Mouse (Mus musculus) heart, embryonic 13.5 days (tissue): ENCODE data around the gene Dhps. TPM values are rescaled to one million over a fixed set of nuclear protein-coding genes. Genes with fewer than 3 reads are reported as not detected.

ENCODE experiments used
- ATAC-seq: fragments of 200-750 bp; cut with Nextera tagmentation; 2 replicates; pipeline ENCODE4 v1.8.0; 2017; ENCODE audit warnings: moderate TSS enrichment; ENCODE audit not compliant: insufficient number of reproducible peaks, low FRiP score, low TSS enrichment; ENCODE audit errors: extremely low read depth
- H3K27ac ChIP-seq: fragments of 300-500 bp; sonication (generic); replicated peaks from 2 replicates; pipeline ENCODE4 v1.5.1; 2015; ENCODE audit warnings: moderate library complexity, mild to moderate bottlenecking, inconsistent platforms
- H3K27me3 ChIP-seq: fragments of 300-500 bp; sonication (generic); replicated peaks from 2 replicates; pipeline ENCODE4 v1.6.1; 2015; ENCODE audit warnings: mild to moderate bottlenecking, inconsistent platforms
- H3K36me3 ChIP-seq: fragments of 300-500 bp; sonication (generic); 2 replicates; pipeline ENCODE4 v1.6.1; 2015; ENCODE audit warnings: mild to moderate bottlenecking, inconsistent platforms
- H3K4me1 ChIP-seq: fragments of 300-500 bp; sonication (generic); 2 replicates; pipeline ENCODE4 v1.6.1; 2015; ENCODE audit warnings: inconsistent platforms
- H3K4me2 ChIP-seq: fragments of 300-500 bp; sonication (generic); 2 replicates; pipeline ENCODE4 v1.6.1; 2015; ENCODE audit warnings: inconsistent platforms, mild to moderate bottlenecking, moderate library complexity
- H3K4me3 ChIP-seq: fragments of 300-500 bp; sonication (generic); 2 replicates; pipeline ENCODE4 v1.5.1; 2015; ENCODE audit warnings: moderate library complexity, mild to moderate bottlenecking, inconsistent platforms
- H3K9ac ChIP-seq: fragments of 300-500 bp; sonication (generic); 2 replicates; pipeline ENCODE4 v1.6.1; 2015; ENCODE audit warnings: inconsistent platforms, mild to moderate bottlenecking, moderate library complexity
- H3K9me3 ChIP-seq: fragments of 300-500 bp; sonication (generic); 2 replicates; pipeline ENCODE4 v1.6.1; 2016; ENCODE audit warnings: inconsistent platforms
- WGBS: fragments of 180-500 bp; shearing (Covaris S2); methylation state at CpG from one replicate; pipeline ENCODE4 v1.1.7; 2015; ENCODE audit warnings: mixed read lengths; 5-methylcytosine and 5-hydroxymethylcytosine counted together
- polyA plus RNA-seq: library from polyadenylated mRNA; unstranded; fragments of >200 nt; fragmentation: Nextera tagmentation; extraction: Ambion mirVana; gene quantifications from 2 replicates; pipeline ENCODE4 v1.2.1, GENCODE M21; 2015

The Dhps gene
- polyA plus RNA-seq, 1 experiment from 2014 or later, result 51.9 TPM

DNA sequence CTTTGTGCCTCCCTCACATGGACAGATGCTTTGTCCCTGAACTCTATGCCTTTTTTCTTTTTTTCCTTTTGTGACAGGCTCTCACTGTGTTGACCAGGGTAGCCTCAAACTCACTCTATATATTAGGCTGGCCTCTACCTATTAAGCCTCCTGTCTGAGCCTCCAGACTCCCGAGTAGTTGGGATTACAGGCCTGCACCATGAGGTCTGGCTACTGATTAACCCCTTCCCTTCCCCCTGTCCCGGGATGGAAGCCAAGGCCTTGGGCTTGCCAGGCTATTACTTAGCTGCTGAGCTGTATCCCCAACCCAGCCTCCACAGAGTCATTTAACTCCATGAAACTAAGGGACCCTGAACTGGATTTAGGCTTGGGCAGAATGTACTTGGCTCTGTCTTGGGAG is 6.3 kb upstream of the Dhps start:
- no peak overlapping the region for H3K4me2 ChIP-seq
- no peak overlapping the region for H3K27ac ChIP-seq
- no peak overlapping the region for H3K9ac ChIP-seq
- peaks cover 10% of the 10 kb centered on the region for H3K4me1 ChIP-seq
- no peak overlapping the region for H3K4me3 ChIP-seq
- no peak for ATAC-seq
- WGBS, result 38% methylated on average over 2 of the region's 2 CpGs
- no peaks in the 10 kb centered on the region for H3K9me3 ChIP-seq
- no peaks in the 10 kb centered on the region for H3K27me3 ChIP-seq
- H3K36me3 ChIP-seq, result peaks cover 37% of the 10 kb centered on the region

DNA sequence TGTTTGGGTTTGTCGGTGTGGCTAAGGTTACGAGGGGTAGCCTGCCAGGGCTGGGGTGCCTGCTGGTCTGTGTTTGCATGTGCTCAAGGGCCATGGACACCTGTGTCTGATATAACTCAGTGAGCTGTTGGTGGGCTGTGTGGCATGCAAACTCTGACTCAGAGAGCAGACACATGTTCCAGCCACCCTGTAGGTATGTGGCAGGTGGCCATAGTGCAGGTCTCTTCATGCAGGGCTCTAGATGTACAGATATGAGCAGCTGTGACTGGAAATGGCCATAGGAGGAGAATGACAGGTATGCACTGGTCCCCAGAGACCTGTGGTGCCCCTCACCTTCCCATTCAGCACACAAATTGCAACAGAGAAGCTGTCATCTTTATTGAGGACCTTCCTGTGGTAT is 4.4 kb upstream of the Dhps start:
- Histone ChIP-seq H3K4me3 (no peak overlapping the region), H3K9me3 (no peaks in the 10 kb centered on the region), H3K9ac (no peak overlapping the region), H3K27me3 (no peaks in the 10 kb centered on the region), H3K4me2 (no peak overlapping the region), H3K4me1 (peaks cover 7% of the 10 kb centered on the region), H3K27ac (no peak overlapping the region), H3K36me3 (peaks cover 35% of the 10 kb centered on the region)
- 85% methylated on average over 2 of the region's 2 CpGs for WGBS
- no peak for ATAC-seq

DNA sequence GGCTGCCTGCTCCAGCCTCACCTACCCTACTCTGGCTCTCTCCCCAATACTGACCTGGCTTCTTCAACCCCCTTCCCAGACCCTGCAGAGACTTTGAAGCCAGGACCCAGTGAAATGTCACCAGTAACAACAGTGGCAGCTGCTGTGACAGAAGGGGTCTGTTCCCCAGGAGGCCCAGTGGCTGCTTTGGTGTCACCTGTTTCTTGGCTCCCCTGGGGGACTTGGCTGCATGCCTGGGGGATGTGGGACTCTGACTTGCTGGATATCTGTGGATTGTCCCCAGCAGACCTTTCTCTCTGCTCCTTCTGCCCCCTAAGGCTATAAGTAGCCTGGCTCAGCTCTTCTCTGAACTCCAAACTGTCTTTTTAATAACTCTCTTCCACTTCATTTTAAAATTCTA is 3.6 kb upstream of the Dhps start, which contains the start of gene Gm5741:
Gm5741 (minus strand) TSS at position 1 of the 400 bp plus-strand sequence.
- H3K27me3 ChIP-seq, result no peaks in the 10 kb centered on the region
- H3K9ac ChIP-seq, result no peak within 1 kb of the TSS
- no peak for ATAC-seq
- H3K27ac ChIP-seq, result no peak within 1 kb of the TSS
- H3K36me3 ChIP-seq, result peaks cover 28% of the 10 kb centered on the region
- H3K4me2 ChIP-seq, result no peak within 1 kb of the TSS
- no peak within 1 kb of the TSS for H3K4me3 ChIP-seq
- peaks cover 15% of the 10 kb centered on the region for H3K4me1 ChIP-seq
- no peaks in the 10 kb centered on the region for H3K9me3 ChIP-seq

- Histone ChIP-seq H3K4me3 (peak overlapping the region; percentile 96), H3K36me3 (peaks cover 40% of the 10 kb centered on the region), H3K9me3 (no peaks in the 10 kb centered on the region), H3K4me2 (peak overlapping the region; percentile 86), H3K9ac (peak overlapping the region; percentile 95), H3K27me3 (no peaks in the 10 kb centered on the region), H3K27ac (peak overlapping the region; percentile 98), H3K4me1 (peaks cover 17% of the 10 kb centered on the region)
- ATAC-seq, result no peak
- 80% methylated on average over 5 of the region's 5 CpGs for WGBS
These were observed 516 bp upstream of the Dhps start for GRCm38 (mm10) chr8:85071041-85071440.

DNA sequence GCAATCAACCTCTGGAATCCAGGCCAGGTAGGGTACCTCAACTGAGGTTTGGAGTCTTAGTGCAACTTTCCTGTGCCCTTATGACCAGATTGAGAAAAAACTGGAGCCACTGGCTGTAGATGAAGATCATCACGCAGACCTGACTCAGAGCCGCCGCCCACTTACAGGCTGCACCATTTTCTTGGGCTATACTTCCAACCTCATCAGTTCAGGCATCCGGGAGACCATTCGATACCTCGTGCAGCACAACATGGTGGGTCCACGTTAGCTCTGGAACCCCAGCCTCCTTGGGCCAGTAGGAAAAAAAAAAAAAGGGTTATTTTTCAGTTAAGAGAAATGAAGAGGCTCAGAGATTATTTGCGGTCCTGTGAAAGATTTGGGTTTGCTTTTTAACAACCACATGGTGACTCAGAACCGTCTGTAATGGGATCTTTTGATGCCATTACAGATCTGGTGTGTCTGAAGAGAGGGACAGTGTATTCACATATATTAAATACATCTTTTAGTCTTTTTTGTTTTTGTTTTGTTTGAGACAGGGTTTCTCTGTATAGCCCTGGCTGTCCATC is 890 bp downstream of the Dhps start:
- Histone ChIP-seq H3K4me2 (peak overlapping the region; percentile 86), H3K9me3 (no peaks in the 10 kb centered on the region), H3K27ac (peak overlapping the region; percentile 98), H3K27me3 (no peaks in the 10 kb centered on the region), H3K9ac (peak overlapping the region; percentile 95), H3K4me3 (peak overlapping the region; percentile 96), H3K4me1 (peaks cover 17% of the 10 kb centered on the region), H3K36me3 (peaks cover 42% of the 10 kb centered on the region)
- ATAC-seq, result no peak
- WGBS, result 33% methylated on average over 9 of the region's 9 CpGs

DNA sequence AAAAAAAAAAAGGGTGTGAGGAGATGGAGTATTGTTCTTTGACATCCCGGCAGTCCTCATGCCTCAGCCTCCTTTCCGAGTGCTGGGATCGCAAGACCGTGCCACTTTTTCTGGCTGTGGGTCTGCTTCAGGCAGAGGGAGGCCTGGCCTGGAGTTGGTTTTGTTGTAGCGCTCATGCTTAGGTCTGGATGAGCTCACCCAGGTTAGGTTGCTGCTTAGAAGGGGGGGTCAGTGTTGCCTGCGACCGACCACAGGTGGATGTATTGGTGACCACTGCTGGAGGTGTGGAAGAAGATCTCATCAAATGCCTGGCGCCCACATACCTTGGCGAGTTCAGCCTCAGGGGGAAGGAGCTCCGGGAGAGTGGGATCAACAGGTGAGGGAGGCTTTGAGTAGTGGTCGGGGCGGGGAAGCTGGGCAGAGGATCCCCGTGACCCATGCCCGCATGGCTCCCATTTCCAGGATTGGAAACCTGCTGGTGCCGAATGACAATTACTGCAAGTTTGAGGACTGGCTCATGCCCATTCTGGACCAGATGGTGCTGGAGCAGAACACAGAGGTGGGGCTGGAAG is 1.6 kb downstream of the Dhps start:
- Histone ChIP-seq H3K4me3 (peak overlapping the region; percentile 96; the same call in 1 of the 2 replicates), H3K4me1 (peaks cover 17% of the 10 kb centered on the region), H3K9ac (no peak overlapping the region; the same call in 1 of the 2 replicates), H3K9me3 (no peaks in the 10 kb centered on the region), H3K4me2 (peak overlapping the region; percentile 86), H3K27ac (no peak overlapping the region), H3K36me3 (peaks cover 48% of the 10 kb centered on the region), H3K27me3 (no peaks in the 10 kb centered on the region)
- no peak for ATAC-seq
- 87% methylated on average over 15 of the region's 15 CpGs for WGBS

- Histone ChIP-seq H3K9me3 (no peaks in the 10 kb centered on the region), H3K27me3 (no peaks in the 10 kb centered on the region), H3K4me3 (no peak overlapping the region), H3K27ac (no peak overlapping the region), H3K36me3 (peaks cover 57% of the 10 kb centered on the region), H3K4me2 (no peak overlapping the region), H3K9ac (no peak overlapping the region), H3K4me1 (peaks cover 24% of the 10 kb centered on the region)
- ATAC-seq, result no peak
- 73% methylated on average over 10 of the region's 10 CpGs for WGBS
These were observed 2.6 kb downstream of the Dhps start for GRCm38 (mm10) chr8:85074167-85074566.

GRCm38 (mm10) chr8:85074617-85075016 is 3.1 kb downstream of the Dhps start:
- Histone ChIP-seq H3K27me3 (no peaks in the 10 kb centered on the region), H3K4me3 (no peak overlapping the region), H3K36me3 (peaks cover 59% of the 10 kb centered on the region), H3K27ac (no peak overlapping the region), H3K4me1 (peaks cover 28% of the 10 kb centered on the region), H3K4me2 (no peak overlapping the region), H3K9ac (no peak overlapping the region), H3K9me3 (no peaks in the 10 kb centered on the region)
- WGBS, result 94% methylated on average over 10 of the region's 10 CpGs
- no peak for ATAC-seq

GRCm38 (mm10) chr8:85076001-85076400 is 4.4 kb downstream of the Dhps start:
- 65% methylated on average over 9 of the region's 9 CpGs for WGBS
- Histone ChIP-seq H3K9ac (no peak overlapping the region), H3K9me3 (no peaks in the 10 kb centered on the region), H3K4me1 (peaks cover 29% of the 10 kb centered on the region), H3K27ac (no peak overlapping the region), H3K4me3 (no peak overlapping the region), H3K27me3 (no peaks in the 10 kb centered on the region), H3K4me2 (no peak overlapping the region), H3K36me3 (peaks cover 59% of the 10 kb centered on the region)
- ATAC-seq, result no peak

GRCm38 (mm10) chr8:85076993-85077392 is 5.4 kb downstream of the Dhps start:
- H3K4me1 ChIP-seq, result peaks cover 34% of the 10 kb centered on the region
- no peak overlapping the region for H3K4me3 ChIP-seq
- H3K36me3 ChIP-seq, result peaks cover 59% of the 10 kb centered on the region
- no peaks in the 10 kb centered on the region for H3K27me3 ChIP-seq
- no peak overlapping the region for H3K27ac ChIP-seq
- 0% methylated on average over 2 of the region's 2 CpGs for WGBS
- H3K9ac ChIP-seq, result no peak overlapping the region
- no peak for ATAC-seq
- no peaks in the 10 kb centered on the region for H3K9me3 ChIP-seq
- H3K4me2 ChIP-seq, result no peak overlapping the region

DNA sequence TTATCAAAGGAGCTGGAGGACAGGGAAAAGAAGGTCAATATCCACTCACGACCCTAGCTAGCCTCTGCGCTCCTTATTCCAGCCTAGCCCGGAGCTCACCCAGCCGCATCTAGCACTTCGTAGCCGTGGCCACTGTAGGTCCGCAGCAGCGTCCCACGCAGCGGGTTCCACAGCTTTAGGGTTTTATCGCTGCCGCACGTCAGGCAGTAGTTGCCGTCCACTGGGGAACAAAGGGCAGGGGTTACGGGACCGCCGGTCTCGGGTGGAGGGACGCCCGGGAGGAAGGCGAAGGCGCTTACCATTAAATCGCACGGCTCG is 8.6 kb downstream of the Dhps start:
- under 1% methylated on average over 25 of the region's 25 CpGs for WGBS
- ATAC-seq, result no peak

DNA sequence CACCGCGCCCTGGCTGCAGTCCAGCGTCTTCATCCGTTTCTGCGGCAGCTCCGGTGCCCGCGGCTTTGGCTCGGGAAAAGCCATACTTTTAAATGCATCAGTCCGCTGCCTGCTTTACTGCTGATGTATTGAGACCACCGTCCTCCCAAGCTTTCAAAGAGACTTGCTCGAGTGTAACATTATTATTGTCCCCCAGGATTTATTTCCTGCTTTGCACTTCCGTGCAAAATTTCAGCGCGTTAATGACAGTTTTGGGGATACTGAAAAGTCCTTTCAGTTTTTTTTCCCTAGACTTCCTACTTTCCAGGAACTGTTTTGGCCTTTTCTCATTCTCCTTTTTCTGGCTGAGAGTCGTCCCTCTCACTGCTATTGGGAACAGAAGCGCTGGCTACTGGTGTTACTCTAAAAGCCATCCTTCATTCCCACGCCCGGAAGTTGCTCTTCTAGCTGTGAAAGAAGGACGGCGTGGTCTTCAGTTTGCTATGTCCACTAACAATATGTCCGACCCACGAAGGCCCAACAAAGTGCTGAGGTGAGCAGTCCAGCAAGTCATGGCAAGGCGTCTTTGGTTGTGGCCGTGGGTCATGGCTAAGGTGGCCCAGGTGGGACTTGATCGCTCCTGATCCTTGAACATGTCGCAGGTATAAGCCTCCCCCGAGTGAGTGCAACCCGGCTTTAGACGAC is 9.1 kb downstream of the Dhps start, which contains the start of gene Wdr83os:
Wdr83os (plus strand) TSS at position 209 of the 684 bp plus-strand sequence.
- no peak for ATAC-seq
- H3K9ac ChIP-seq, result peak within 1 kb of the TSS; percentile 94
- peaks cover 36% of the 10 kb centered on the region for H3K36me3 ChIP-seq
- WGBS, result under 1% methylated on average over 29 of the region's 30 CpGs
- peak within 1 kb of the TSS; percentile 62 for H3K27ac ChIP-seq
- no peaks in the 10 kb centered on the region for H3K9me3 ChIP-seq
- H3K27me3 ChIP-seq, result no peaks in the 10 kb centered on the region
- peak within 1 kb of the TSS; percentile 89 for H3K4me3 ChIP-seq
- peaks cover 41% of the 10 kb centered on the region for H3K4me1 ChIP-seq
- peak within 1 kb of the TSS; percentile 94 for H3K4me2 ChIP-seq

More for the DNA sequence above, 8.6 kb downstream of the Dhps start:
- Histone ChIP-seq H3K27ac (peak overlapping the region; percentile 62), H3K27me3 (no peaks in the 10 kb centered on the region), H3K36me3 (peaks cover 36% of the 10 kb centered on the region), H3K9ac (peak overlapping the region; percentile 94), H3K4me2 (peak overlapping the region; percentile 94), H3K4me1 (peaks cover 41% of the 10 kb centered on the region), H3K4me3 (peak overlapping the region; percentile 89), H3K9me3 (no peaks in the 10 kb centered on the region)
